Mouse (Mus musculus) olfactory bulb, adult 2 months (tissue): ENCODE data around the gene Nmt1.

Source experiments
- CTCF ChIP-seq: fragments of 200-500 bp; IDR thresholded peaks from 2 replicates; pipeline ENCODE4 v1.5.1; 2012; ENCODE audit warnings: low read depth, mild to moderate bottlenecking, low read length, moderate library complexity; ENCODE audit not compliant: insufficient read depth
- POLR2A ChIP-seq: fragments of 200-500 bp; IDR thresholded peaks from 2 replicates; pipeline ENCODE4 v1.6.1; 2012; ENCODE audit warnings: mild to moderate bottlenecking, low read depth, low read length, moderate library complexity; ENCODE audit not compliant: insufficient read depth

GRCm38 (mm10) chr11:103112552-103112912 lies 84.5 kb downstream of the Nmt1 start:
- TF ChIP-seq CTCF (no peak), POLR2A (no peak)
